Mouse (Mus musculus): Measurements from ENCODE around the gene 2010300C02Rik.

GRCm38 (mm10) chr1:37676967-37677512, 42.8 kb downstream of the 2010300C02Rik start:
- TF ChIP-seq POLR2A (IDR thresholded peaks at IDR 0.05; ENCODE audit: extremely low read depth, insufficient read depth, low read length) = no peak
- TF ChIP-seq CTCF (IDR thresholded peaks at IDR 0.05; ENCODE audit: low read depth, low read length) = no peak

All from liver, adult 2 months (tissue).